Mouse (Mus musculus) heart, adult 8-10 months (tissue): ENCODE measurements around the gene Syne1. TPM values are rescaled to one million over a fixed set of nuclear protein-coding genes. Genes with fewer than 3 reads are reported as not detected.

Source experiments
- DNase-seq: peaks from one replicate; pipeline ENCODE4 v3.0.0; 2022; ENCODE audit warnings: low spot score
- total RNA-seq, 4 experiments: library from RNA; stranded (reverse); gene quantifications; 2 replicates each; pipeline ENCODE4 v1.2.4; 2022

Syne1 gene
- total RNA-seq, 4 experiments from 2014 or later: 57.6 to 65.2 (median 59.0) TPM

GRCm38 (mm10) chr10:5437766-5438165, 113.5 kb downstream of the Syne1 start:
- no peak for DNase-seq

DNA sequence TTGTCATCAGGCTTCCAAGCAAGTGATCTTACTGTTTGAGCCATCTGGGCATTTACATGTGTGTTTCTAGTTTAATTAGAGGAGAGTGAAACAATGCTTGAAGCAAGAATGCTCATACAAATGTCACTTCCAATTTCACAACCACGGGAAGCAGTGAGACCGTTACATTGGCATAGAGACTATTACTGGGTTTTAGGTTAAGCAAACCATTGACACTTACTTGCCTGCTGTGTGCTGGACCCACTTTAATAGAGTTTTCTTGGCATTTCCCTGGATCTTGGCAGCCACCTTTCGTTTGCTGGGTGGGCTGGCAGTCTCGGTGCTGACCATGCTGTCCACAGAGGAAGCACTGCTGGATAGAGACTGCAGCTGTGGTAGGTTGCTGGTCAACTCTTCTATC, 127.3 kb downstream of the Syne1 start:
- DNase-seq: no peak

DNA sequence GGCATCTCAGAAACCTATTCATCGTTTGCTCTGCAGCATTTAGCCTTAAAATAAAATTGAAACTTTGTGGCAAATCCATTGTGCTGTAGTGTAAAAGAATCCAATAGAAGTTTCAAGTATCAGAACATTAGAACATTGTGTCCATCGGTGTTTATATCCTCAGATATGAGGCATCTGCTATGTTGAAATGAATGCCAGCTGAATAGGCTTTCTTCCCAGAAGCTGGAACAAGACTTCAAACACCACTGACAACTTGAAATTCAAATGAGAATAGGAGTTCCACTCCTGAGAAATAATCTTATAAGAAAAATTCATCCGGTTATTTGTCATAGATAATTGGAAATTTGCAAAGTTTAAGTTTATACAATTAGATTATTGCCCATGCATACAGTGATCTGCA, 135.6 kb downstream of the Syne1 start:
- no peak for DNase-seq

DNA sequence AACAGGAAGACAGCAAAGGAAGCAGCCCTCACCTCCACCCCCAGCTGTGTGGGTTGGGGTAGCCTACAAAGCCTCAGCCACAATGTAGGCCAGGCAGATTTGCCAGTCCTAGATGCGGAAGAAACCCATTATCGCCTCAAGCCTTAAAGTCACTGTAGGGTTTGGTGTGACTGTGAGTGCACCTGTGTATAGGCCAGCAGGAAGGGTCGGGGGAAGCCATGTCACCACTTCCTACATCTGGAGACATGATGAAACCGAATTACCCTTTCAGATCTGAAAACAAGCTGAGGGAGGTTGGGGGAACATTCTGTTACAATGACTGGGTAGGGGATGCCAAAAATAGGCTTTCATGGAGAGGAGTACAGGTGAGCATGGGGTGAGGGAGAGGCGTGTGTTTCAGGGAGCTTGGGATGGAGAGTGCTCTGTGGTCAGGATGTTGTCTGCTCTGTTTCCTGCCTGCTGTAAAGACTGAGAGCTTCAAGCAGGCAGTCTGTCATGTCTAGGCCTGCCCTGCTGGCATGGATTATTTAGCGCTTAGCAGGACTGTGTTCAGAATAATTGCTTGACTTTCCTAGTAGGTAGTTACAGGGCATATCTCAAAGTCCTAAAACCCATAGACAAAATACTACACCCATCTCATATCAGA, 167.0 kb downstream of the Syne1 start:
- DNase-seq: no peak

GRCm38 (mm10) chr10:5381536-5381935, 169.7 kb downstream of the Syne1 start:
- DNase-seq: no peak

- no peak for DNase-seq
Measured at GRCm38 (mm10) chr10:5378969-5379368, 172.3 kb downstream of the Syne1 start.

DNA sequence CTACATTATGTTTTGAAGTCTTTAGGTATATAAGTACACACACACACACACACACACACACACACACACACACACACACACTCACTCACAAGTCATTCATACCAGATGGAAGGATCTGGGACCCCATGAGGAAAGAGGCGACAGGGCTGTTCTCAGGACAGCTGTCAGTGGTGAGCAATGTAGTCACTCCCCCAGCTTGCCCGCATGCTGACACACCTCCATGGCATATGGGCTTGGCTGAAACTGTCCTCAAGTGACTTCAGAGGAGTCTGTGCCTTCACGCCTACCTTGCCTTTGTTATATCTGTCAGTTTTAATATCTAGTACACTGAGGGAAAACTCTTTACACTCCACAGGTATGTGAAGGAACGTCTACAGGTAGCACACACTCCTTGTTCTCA, 181.7 kb downstream of the Syne1 start:
- no peak for DNase-seq

DNA sequence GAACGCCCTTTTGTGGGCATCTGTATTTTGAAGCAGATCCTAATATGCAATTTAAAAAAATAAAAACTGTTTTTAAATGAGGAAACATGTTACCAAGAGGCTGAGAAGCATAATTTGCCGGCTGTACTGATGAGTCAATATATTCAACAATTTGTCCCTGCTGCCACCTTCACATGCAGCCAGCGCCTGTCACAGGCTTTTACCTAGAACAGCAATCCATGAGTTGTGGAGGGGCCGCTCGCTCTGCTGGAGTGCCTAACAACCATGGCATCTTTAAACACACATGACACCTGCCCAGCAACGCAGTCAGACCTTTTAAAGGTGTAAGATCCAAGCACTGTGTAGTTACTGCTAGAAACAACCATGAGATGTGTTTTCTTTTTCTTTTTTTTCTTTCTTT, 183.0 kb downstream of the Syne1 start:
- DNase-seq: no peak

- no peak for DNase-seq
Measured at GRCm38 (mm10) chr10:5367465-5368011, 183.7 kb downstream of the Syne1 start.

- no peak for DNase-seq
Measured at GRCm38 (mm10) chr10:5360560-5360959, 190.7 kb downstream of the Syne1 start.

GRCm38 (mm10) chr10:5356614-5357013, 194.7 kb downstream of the Syne1 start:
- DNase-seq: no peak

DNA sequence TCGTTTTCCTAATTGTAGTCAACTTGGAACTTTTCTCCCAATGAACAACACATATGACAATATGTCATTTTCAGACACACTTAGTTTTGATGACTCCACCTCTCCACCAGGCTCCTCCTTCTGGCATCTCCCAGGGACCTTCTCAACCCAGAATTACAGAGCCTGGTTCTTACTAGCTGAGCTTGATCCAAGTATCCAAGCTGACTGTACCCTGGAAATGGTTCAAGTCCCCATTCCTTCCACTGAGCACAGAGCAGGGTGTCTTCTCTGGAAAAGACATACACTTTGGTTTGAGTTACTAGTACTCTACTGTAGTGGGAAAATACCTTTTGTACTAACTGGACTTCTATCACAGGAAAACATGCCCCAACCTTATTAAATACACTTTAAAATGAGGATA, 197.9 kb downstream of the Syne1 start:
- no peak for DNase-seq

GRCm38 (mm10) chr10:5346911-5347310, 204.4 kb downstream of the Syne1 start:
- no peak for DNase-seq

- DNase-seq: no peak
Measured at GRCm38 (mm10) chr10:5343211-5343610, 208.1 kb downstream of the Syne1 start.

DNA sequence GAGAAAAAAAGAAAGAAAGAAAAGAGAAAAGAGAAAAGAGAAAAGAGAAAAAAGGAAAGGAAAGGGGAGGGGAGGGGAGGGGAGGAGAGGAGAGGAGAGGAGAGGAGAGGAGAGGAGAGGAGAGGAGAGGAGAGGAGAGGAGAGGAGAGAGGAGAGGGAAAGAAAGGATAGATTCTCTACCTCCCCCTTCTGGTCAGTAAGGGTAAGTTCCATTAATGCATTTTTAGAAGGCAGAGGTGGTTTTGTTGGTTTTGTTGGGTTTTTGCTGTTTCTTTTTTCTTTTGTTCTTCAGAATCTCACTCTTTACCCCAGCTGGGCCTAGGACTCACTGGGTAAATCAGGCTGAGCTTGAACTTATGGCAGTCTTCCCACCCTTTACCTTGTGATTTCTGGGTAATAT, 214.9 kb downstream of the Syne1 start:
- DNase-seq: no peak

DNA sequence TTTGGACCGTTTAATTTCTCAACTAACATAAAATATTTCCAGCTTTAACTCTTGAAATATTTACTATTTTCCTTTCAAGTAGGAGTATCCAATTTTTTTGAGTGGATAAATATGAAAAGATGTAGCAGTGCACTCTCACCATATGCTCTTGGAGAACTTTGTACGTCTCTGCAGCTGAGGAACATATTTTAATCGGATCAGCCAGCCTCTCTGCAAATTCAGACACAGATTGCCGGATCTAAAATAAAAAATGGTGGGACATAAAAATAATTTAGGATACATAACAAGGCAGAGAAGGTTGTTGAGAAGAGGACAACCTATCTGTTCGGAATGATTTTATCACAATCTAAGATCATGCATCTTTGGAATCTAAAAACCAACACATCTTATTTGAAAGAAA, 218.5 kb downstream of the Syne1 start:
- DNase-seq: no peak

DNA sequence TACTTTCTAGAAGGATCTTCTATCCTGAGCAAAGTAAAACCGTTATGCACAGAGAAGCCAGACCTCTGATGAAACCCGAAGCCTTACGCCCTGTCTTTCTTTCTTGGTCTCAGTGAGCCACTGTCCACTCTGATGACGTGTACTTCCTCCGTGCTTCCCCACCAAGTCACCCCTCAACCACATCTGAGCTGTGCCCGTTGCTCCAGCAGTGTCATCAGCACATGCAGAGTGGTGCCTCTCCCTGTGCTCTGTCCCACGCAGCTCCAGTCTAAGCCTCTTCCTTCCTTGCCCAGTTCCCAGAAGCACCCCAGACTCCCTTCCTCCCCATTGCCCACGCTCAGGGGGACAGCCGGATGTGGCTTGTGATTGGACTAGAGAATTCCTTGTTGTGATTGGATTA, 224.6 kb downstream of the Syne1 start:
- DNase-seq: no peak

- no peak for DNase-seq
Measured at GRCm38 (mm10) chr10:5323741-5324395, 227.4 kb downstream of the Syne1 start.

GRCm38 (mm10) chr10:5322562-5322961, 228.7 kb downstream of the Syne1 start:
- no peak for DNase-seq

DNA sequence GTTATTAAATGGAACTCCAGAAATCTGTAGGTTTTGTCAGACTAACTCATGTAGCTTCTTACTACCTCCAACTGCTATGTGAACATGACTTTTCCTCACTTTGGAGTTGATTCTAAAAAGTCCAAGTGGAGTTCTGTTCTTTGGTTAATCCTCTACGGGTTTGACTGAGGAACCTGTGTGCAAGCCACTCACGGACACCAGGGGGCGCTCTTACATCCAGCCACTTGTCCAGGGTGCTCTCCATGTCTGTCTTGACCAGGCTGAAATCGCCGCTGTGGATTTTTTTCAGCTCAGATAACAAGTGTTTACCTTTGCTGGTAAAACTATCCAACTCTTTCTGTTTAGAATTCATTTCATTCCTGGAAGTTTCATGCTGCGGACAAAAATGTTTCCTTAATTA, 233.7 kb downstream of the Syne1 start:
- DNase-seq: peak; percentile 54

- no peak for DNase-seq
Measured at GRCm38 (mm10) chr10:5312437-5312836, 238.8 kb downstream of the Syne1 start.

DNA sequence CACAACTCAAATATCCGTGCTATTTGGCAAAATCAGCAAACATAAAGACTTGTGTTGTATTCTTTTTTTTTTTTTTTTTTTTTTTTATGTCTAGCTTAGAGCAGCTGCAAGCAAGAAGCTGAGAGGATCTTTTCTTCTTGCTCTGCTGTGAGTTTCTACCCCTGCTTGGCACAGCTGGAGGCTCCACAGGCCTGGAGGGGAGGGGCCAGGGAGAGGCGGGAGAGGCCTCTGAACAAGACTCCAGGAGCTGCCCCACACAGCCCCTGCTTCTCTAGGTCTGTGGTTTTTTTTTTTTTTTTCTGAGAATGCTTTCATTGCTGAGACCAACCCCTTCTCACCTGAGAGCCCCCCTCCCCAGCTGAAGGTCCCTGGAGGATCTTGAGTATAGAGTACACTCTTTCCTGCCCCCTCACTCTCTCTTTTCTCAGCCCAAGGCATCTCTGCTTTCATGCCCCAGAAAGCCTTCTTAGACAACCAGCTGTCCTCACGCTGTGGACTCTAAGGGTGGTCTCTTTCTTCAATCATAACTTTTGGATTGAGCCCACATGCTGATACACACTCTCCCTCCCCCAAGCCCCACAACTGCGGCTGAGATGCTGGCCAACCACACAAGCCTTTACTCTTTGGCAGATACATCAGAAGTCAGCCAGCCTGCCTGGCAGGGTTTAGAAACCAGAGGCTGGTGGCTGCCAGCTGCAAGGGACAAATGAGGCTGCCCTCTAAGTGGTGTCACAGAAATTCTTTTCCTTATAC, 241.1 kb downstream of the Syne1 start:
- DNase-seq: no peak

GRCm38 (mm10) chr10:5309398-5309797, 241.9 kb downstream of the Syne1 start:
- no peak for DNase-seq
